Mouse (Mus musculus): ENCODE measurements around the gene Hlcs.

DNA sequence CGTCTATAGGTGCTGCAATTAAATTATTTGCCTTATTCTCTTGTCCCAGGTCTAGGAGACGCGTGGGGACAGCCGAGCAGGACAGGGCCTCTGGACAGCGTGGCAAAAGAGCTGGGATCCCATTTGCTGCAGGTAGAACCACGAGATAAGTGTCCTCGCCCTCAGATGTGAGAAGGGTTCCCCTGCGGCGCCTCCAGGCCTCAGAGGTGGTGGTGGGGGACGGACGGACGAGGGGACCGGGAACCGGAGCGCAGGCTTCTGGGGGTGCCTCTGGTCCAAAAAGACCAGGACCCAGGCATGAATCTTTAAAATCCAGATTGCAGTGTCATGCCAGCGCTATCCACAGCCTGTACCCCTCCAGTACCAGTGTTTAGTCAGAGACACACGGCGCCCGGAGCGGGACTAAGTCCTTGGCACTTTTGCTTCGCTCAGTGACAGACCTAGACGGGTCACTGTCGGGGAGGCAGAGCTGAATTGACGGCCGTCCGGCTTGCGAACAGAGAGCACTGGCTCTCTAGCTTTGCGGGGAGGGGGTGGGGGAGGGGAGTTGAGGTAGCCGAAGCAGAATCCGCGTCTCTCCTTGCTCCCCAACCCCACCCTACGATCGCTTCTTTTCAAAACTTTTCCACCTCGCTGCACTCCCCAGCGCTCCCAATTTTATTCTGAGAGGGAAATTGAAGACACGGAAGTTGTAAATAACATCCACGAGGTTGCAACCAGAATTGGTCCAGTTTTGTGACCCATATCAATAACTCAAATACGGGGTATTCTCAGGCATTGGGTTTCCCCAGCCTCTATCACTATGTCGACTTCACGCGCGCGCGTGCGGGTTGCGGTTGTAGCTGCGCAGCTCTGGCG, 218.9 kb downstream of the Hlcs start:
- TF ChIP-seq CTCF (IDR thresholded peaks at IDR 0.05; ENCODE audit: borderline replicate concordance, extremely low read depth, insufficient read depth, insufficient read length) (no peak), POLR2A (IDR thresholded peaks at IDR 0.05; ENCODE audit: borderline replicate concordance, extremely low read depth, insufficient read depth, insufficient read length, poor library complexity, severe bottlenecking) (no peak)
